Comparison of ENCODE assay signal across 18 mouse cellular contexts in genomic region chr13:80952851-80953250, GRCm38 (mm10).
DNase-seq lines count a peak whose midpoint lies in the region; ATAC-seq and TF ChIP-seq lines count a peak whose summit lies in the region.
"Had no signal": no experiment of that assay in that cellular context is flagged by ENCODE, and none has a peak within 500 bp of the region (broad histone marks: within the 10 kb centered on the region; RNA-seq: fewer than 3 reads in every experiment).

No protein-coding gene starts in this region.

- H3K27ac ChIP-seq in lung, postnatal 0 days (ENCODE audit: low read length): no peak overlapping the region
- H3K27ac ChIP-seq: forebrain, embryonic 13.5 days; heart, embryonic 10.5 days; layer of hippocampus, adult 2 months had no signal

- TF ChIP-seq EP300 in lung, postnatal 0 days (IDR thresholded peaks at IDR 0.05): no peak

- no peak overlapping the region for H3K4me3 ChIP-seq in lung, postnatal 0 days (ENCODE audit: low read depth, low read length)
- H3K4me3 ChIP-seq: forebrain, embryonic 13.5 days; heart, embryonic 10.5 days; layer of hippocampus, adult 2 months; megakaryocyte, embryonic 14.5 days had no signal

- 89% methylated on average over 4 of the region's 4 CpGs for WGBS in lung, postnatal 0 days

- no peak overlapping the region for H3K4me2 ChIP-seq in lung, postnatal 0 days (replicated peaks; ENCODE audit: low read depth, low read length)
- H3K4me2 ChIP-seq: forebrain, embryonic 13.5 days; lung, embryonic 14.5 days had no signal

- peak; percentile 61 for DNase-seq in lung, postnatal 36 days
- no peak for DNase-seq in lung, postnatal 0 days (ENCODE audit: low spot score)
- DNase-seq in B cell, adult 2 months: peak; percentile 65 to 71
- no peak for DNase-seq in adrenal gland, adult 2 months
- no peak for DNase-seq in lung, postnatal 10 days
- DNase-seq: cerebellum, adult 2 months; kidney, adult 2 months; kidney, postnatal 14 days; liver; lung, embryonic 14.5 days had no signal

- H3K27me3 ChIP-seq in lung, postnatal 0 days (replicated peaks; ENCODE audit: insufficient read depth, low read length): no peaks in the 10 kb centered on the region
- H3K27me3 ChIP-seq: forebrain, embryonic 13.5 days; megakaryocyte, embryonic 14.5 days had no signal

- H3K36me3 ChIP-seq in lung, postnatal 0 days (ENCODE audit: insufficient read depth, low read length): no peaks in the 10 kb centered on the region
- H3K36me3 ChIP-seq: heart, embryonic 10.5 days had no signal

- no peak for ATAC-seq in lung, postnatal 0 days
- peak; percentile 79 for ATAC-seq in common myeloid progenitor, adult 5-6 weeks (replicated peaks; ENCODE audit: low read depth, poor library complexity, severe bottlenecking)
- ATAC-seq in neutrophil, adult 5-6 weeks (ENCODE audit: extremely low read depth, insufficient number of reproducible peaks, low FRiP score, poor library complexity, severe bottlenecking): peak; percentile 67
- ATAC-seq: CD4-positive, CD25-positive, alpha-beta regulatory T cell, adult 4 months; forebrain, embryonic 13.5 days; inflammation-experienced regulatory T-cells, adult 6 months had no signal

- H3K4me1 ChIP-seq in lung, postnatal 0 days (ENCODE audit: insufficient read depth, low read depth, low read length): no peaks in the 10 kb centered on the region
- H3K4me1 ChIP-seq: heart, embryonic 10.5 days had no signal

- no peaks in the 10 kb centered on the region for H3K9me3 ChIP-seq in lung, postnatal 0 days (ENCODE audit: low read length)
- H3K9me3 ChIP-seq: forebrain, embryonic 13.5 days; heart, embryonic 10.5 days; megakaryocyte, embryonic 14.5 days had no signal

- H3K9ac ChIP-seq in lung, postnatal 0 days (replicated peaks; ENCODE audit: low read depth): no peak overlapping the region
- H3K9ac ChIP-seq: forebrain, embryonic 13.5 days; lung, embryonic 14.5 days had no signal

- no peak for TF ChIP-seq CTCF in lung, postnatal 0 days (IDR thresholded peaks at IDR 0.05)

Comparison
In these comparisons a context has a peak if more than half of its experiments do, and no peak if none do; other contexts are left out.
1. DNase-seq: peak in lung, postnatal 36 days (single experiment) and B cell, adult 2 months (2 of 2); none in lung, postnatal 0 days (single experiment), adrenal gland, adult 2 months (single experiment) and lung, postnatal 10 days (single experiment).